Mouse (Mus musculus) CD4-positive, CD25-positive, alpha-beta regulatory T cell, adult 4 months (primary cell): ENCODE data around the gene Zfp27. TPM values are rescaled to one million over a fixed set of nuclear protein-coding genes. Genes with fewer than 3 reads are reported as not detected.
"Not testable (repeated sequence)": the region's sequence is repeated elsewhere in the genome, so short reads cannot be mapped to it uniquely, and the experiment has no call there.

Experiments
- ATAC-seq: one replicate; pipeline ENCODE4 v1.8.0; 2017
- polyA plus RNA-seq, 2 experiments: library from polyadenylated mRNA; unstranded; fragments of 100-300 nt; shearing (Covaris generic); gene quantifications; one replicate each; pipeline ENCODE4 v1.2.1; 2017

The Zfp27 gene
- polyA plus RNA-seq, 2 experiments from 2014 or later: 2.7 to 7.6 TPM

GRCm38 (mm10) chr7:29880916-29881315 is 25.5 kb downstream of the Zfp27 start:
- no peak for ATAC-seq

DNA sequence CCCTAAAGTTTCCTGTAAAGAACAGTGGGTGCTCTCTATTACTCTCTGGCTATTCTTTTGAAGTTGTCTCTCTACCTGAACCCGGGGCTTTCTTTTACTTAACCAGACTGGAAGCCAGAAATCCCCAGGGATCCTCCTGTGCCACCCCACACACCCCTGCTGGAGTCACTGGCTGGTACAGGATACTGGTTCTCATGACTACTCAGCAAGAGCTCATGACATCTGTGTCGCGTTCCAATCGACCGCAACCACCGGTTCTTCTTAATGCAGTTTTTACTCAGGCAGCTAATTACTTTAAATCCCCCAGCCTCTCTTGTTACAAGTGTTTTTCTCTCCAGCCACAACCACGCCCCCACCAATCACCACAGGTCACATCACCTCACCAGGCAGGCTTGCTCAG is 26.3 kb downstream of the Zfp27 start:
- no peak for ATAC-seq

DNA sequence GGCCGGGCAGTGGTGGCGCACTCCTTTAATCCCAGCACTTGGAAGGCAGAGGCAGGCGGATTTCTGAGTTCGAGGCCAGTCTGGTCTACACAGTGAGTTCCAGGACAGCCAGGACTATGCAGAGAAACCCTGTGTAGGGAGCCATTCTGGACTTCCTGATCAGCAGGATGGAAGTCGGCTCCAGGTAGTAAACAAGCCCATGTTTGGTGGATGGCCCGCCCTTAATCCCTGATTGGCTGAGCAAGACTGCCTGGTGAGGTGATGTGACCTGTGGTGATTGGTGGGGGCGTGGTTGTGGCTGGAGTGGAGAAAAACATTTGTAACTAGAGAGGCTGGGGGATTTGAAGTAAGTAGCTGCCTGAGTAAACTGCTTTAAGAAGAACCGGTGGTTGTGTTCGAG is 28.8 kb downstream of the Zfp27 start:
- not testable (repeated sequence) for ATAC-seq

GRCm38 (mm10) chr7:29874256-29874655 is 32.1 kb downstream of the Zfp27 start:
- ATAC-seq: no peak

- no peak for ATAC-seq
Observed at GRCm38 (mm10) chr7:29861660-29862059, 44.7 kb downstream of the Zfp27 start.

DNA sequence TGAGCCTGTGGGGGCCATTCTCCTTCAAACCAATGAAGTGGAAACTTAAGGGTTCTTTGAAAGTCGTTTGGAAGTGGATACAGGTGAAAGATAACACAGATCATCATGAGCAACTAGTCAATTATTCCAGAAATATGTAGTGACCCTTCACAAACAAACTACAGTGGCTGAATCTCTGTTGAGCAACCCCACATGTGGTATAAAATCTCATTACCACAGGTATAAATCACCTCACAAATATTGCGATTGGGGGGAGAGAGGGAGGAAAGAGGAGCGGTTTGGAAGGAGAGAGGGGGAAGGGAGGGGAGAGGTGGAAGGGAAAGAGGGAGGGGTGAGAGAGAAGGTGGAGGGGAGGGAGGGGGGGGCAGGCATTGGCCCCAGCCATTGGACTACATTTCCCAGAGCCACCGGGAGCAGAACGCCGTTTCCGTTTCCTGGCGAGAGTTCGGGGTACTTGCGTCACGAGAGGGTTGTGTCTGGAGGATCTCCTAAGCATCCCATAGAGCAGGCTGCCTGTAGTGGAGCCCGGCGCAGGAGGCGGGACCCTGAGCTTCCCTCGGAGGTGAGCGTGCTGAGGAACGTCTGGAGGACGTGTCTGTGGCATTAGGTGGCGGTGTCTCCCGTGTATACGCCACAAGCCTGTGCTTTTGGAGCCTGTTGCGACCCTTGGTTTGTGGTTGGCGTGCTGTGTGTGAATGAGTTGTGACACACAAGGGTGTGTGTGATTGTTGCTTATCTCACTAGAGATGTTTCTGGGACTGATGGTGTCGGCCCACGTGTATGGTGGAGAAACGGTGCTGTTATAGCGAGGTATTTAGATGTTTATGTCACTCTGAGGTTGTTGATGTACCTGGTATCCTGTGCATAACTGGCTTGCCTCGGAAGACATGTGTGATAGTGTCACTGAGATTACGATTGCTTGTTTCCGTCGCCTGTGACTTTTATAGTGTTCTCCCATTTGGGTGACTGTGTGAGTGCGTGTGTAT is 46.5 kb downstream of the Zfp27 start, which contains the start of gene Zfp420:
TSS of gene Zfp420 (plus strand) at position 448 of the 986 bp plus-strand sequence.
- peak; percentile 98 for ATAC-seq

DNA sequence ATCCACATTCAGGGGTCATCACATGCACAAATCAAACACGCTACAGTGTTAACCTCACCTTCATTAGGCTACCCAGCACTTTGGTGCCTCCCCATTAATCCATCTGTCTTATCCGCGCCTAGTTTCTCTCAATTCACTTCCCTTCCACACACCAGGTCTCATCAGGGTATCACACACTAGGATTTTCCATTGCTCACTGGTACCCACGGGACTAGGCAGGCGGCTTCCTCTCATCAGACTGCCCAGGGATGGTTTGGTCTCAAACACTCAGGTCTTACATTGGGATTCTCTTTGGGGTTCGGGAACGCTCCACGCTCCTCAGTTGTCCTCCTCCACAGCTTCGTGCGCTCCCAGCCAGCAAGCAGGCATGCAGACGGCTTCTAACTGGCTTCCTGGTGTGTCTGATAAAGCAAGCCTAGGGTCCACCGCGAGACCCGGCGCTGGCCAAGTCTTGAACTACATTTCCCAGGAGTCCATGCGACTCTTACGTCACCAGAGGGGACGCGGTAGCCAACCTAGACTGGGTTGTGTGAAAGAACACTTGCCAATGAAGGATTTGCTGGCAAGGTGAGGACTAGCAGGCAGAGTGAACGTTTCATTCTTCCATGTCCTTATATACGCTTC is 53.0 kb downstream of the Zfp27 start, which contains the start of gene Zfp940:
TSS of gene Zfp940 (minus strand) at position 451 of the 624 bp plus-strand sequence.
- ATAC-seq: peak; percentile 99

DNA sequence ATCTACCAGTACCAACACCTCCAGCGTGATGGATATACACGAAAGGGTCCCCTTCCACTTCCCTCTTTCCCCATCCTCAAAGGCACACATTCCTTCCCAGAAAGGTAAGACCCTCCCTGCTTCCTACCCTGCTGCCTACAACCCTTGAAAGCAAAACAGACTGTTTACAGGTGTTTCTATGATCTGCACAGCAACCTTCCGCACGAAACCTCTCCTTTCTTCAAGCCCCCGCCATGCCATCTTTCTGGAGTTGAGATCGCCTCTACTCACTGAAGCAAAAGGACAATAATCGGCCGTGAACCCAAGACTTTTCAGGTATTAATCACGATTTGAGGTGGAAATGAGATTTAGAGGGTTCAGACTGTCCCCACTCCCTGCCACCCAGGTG is 53.5 kb downstream of the Zfp27 start:
- ATAC-seq: no peak

- ATAC-seq: no peak
Observed at GRCm38 (mm10) chr7:29844616-29845015, 61.8 kb downstream of the Zfp27 start.

Other genes starting within 250 kb of the Zfp27 start
- gene Catsperg2, start 179.5 kb downstream of the Zfp27 start, polyA plus RNA-seq: not detected
- 10 to 100 TPM; 15.9 to 19.4 TPM for gene Zfp84, start 138.0 kb downstream of the Zfp27 start, polyA plus RNA-seq
- gene Zfp30, start 122.6 kb downstream of the Zfp27 start, polyA plus RNA-seq: under 1 TPM; 0.28 to 0.56 TPM
- gene Zfp790, start 90.5 kb downstream of the Zfp27 start, polyA plus RNA-seq: 10 to 100 TPM; 19.6 to 25.2 TPM
- gene Zfp940, start 52.9 kb downstream of the Zfp27 start, polyA plus RNA-seq: 1 to 10 TPM; 3.6 to 4.5 TPM
- 1 to 10 TPM; 6.7 to 9.2 TPM for gene Zfp420, start 46.6 kb downstream of the Zfp27 start, polyA plus RNA-seq
- under 1 TPM; 0.98 to 0.99 TPM for gene Zfp383, start 1.7 kb upstream of the Zfp27 start, polyA plus RNA-seq
- gene Zfp74, start 47.5 kb upstream of the Zfp27 start, polyA plus RNA-seq: 1 to 10 TPM; 4.8 to 5.2 TPM
- gene Zfp568, start 77.4 kb upstream of the Zfp27 start, polyA plus RNA-seq: 1 to 10 TPM; 2.1 to 2.8 TPM
- 1 to 10 TPM; 5.4 to 7.5 TPM for gene Zfp14, start 144.8 kb upstream of the Zfp27 start, polyA plus RNA-seq
- 10 to 100 TPM in 1 of 2 experiments, 1 to 10 TPM in 1; 8.6 to 11.9 TPM for gene Zfp82, start 166.3 kb upstream of the Zfp27 start, polyA plus RNA-seq
- gene Gm26920, start 183.8 kb upstream of the Zfp27 start, polyA plus RNA-seq: 1 to 10 TPM; 1.5 to 3.6 TPM
- gene Zfp566, start 184.0 kb upstream of the Zfp27 start, polyA plus RNA-seq: 10 to 100 TPM; 11.6 to 12.0 TPM
- 10 to 100 TPM; 74.8 to 96.0 TPM for gene Zfp260, start 188.2 kb upstream of the Zfp27 start, polyA plus RNA-seq
- gene Zfp382, start 215.4 kb upstream of the Zfp27 start, polyA plus RNA-seq: 10 to 100 TPM; 13.2 to 20.3 TPM